Mouse (Mus musculus) bone marrow macrophage, adult 2 months (primary cell): Measurements from ENCODE around the gene Slc39a11. TPM values are rescaled to one million over a fixed set of nuclear protein-coding genes. Genes with fewer than 3 reads are reported as not detected.

ENCODE experiments used
- H3K27ac ChIP-seq: 2 replicates; pipeline ENCODE4 v1.5.1; 2012; ENCODE audit warnings: low read depth, low read length; ENCODE audit not compliant: insufficient read depth
- H3K4me1 ChIP-seq: 2 replicates; pipeline ENCODE4 v1.6.1; 2012; ENCODE audit warnings: low read length; ENCODE audit not compliant: control insufficient read depth, insufficient read depth
- H3K4me3 ChIP-seq: 2 replicates; pipeline ENCODE4 v1.5.1; 2012; ENCODE audit warnings: mild to moderate bottlenecking, low read length, moderate library complexity; ENCODE audit not compliant: insufficient read depth
- CTCF ChIP-seq: IDR thresholded peaks from 2 replicates; pipeline ENCODE4 v1.5.1; 2012; ENCODE audit warnings: low read depth, mild to moderate bottlenecking, low read length, moderate library complexity
- POLR2A ChIP-seq: IDR thresholded peaks from 2 replicates; pipeline ENCODE4 v1.6.1; 2012; ENCODE audit warnings: mild to moderate bottlenecking, low read depth, low read length, borderline replicate concordance
- polyA plus RNA-seq: library from polyadenylated mRNA; stranded (reverse); fragments of >200 nt; gene quantifications from 2 replicates; pipeline ENCODE4 v1.2.4, GENCODE M21; 2012; ENCODE audit not compliant: missing spikeins, insufficient read depth, insufficient read length

The Slc39a11 gene
- polyA plus RNA-seq, 1 experiment, result 24.3 TPM

DNA sequence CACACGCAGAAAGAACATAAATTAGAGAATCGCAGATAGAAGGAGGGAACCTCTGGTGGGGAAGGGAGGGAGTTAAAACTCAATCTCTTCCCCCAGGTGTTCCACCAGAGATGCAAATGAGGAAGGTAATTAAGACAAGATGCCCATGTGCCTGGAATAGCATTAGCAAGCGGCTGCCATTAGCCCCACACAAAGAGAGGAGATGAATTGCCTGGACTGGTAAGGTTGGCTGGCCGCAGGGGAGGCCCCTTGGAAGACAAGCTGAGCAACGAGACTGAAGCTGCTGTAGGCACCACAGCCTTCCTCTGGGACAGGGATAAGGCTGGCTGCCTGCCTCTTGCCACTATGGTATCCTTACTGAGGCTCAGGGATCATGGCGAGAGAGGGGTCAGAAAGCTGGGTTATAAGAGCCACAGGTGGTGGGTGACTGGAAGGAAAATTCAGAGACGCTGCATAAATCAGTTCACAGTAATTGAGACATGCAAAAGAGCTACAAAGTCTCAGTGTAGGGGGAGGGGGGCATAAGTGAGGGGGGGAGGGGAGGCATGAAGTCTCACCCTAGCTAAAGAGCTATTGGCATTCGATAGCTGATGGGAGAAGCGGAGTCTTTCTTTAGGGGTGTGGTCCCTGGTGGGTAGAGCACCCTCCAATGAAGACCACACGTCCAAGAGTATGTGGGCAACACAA, 340.5 kb downstream of the Slc39a11 start:
- TF ChIP-seq POLR2A (no peak), CTCF (no peak)
- Histone ChIP-seq H3K27ac (no peak overlapping the region), H3K4me1 (no peaks in the 10 kb centered on the region), H3K4me3 (no peak overlapping the region)

DNA sequence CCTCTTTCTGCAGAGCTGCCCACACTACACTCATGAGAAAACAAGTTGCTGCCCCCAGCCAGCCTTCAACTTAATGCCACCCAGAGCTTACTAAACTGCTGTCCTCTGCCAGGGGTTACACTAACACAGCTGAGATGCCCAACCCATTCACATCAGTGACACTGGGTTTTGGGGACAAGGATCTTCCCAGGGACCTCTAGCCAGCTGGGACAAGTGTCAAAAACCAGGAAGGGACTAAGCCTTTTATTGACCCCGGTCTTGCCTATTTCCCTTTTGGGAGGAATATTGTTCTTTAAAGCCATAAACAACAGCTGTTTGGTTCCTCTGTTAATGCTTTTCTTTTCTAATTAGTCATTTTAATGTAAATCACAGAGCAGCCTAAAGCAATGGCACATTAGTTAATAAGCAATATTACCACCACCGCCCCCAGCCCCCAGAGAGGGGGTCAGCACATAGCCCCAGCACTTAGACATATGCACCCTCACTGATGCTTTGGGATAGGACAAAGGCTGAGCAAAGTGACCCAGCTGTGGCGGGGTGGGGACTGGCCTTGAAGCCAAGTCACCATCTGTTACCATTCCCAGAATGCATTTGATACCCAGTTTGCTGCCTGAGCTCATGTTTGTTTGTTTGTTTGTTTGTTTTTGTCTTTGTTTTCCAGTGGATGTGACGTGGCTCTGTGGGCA, 341.5 kb downstream of the Slc39a11 start:
- no peak overlapping the region for H3K27ac ChIP-seq
- TF ChIP-seq CTCF (no peak), POLR2A (no peak)
- no peak overlapping the region for H3K4me3 ChIP-seq
- no peaks in the 10 kb centered on the region for H3K4me1 ChIP-seq

DNA sequence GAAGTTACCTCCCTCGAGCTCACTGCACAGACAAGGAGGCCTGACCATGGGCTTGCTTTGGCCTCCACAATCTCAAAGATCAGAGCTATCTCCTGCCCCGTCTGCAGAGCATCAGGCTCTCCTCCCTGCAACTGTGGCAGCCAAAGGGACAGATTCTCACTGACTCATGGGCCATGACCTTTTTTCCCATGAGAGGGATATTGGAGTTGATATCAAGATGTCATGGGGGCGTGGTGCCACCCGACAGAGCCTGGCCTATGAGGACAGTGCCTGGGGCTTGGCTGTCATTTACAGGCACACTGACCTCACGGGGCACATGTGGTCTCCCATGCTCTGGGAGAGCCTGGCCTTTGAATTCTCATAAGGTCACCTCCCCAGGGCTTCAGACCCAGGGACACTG, 346.7 kb downstream of the Slc39a11 start:
- no peak overlapping the region for H3K27ac ChIP-seq
- no peak overlapping the region for H3K4me3 ChIP-seq
- no peaks in the 10 kb centered on the region for H3K4me1 ChIP-seq
- no peak for TF ChIP-seq CTCF
- no peak for TF ChIP-seq POLR2A

- H3K27ac ChIP-seq, result no peak overlapping the region
- H3K4me3 ChIP-seq, result no peak overlapping the region
- H3K4me1 ChIP-seq, result no peaks in the 10 kb centered on the region
- TF ChIP-seq POLR2A (no peak), CTCF (no peak)
Measured at GRCm38 (mm10) chr11:113299492-113299891, 350.4 kb downstream of the Slc39a11 start.

DNA sequence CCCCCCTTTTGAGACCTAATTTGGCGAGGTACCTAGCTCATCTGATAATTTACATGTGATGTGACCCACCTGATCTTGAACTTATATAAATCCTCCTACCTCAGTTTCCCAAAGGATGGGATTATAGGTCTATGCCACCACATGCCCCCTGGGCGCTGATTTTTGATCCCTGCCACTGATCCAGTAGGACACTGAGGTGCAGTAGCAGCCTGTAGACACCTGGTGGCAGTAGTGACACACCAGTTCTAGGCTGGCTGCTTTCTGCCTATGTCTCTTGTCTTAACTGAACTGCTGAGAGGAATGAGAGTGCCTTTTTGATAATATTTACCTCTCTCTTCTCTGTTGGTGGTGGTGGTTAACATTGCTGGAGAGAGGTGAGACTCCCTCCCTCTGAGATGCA, 352.1 kb downstream of the Slc39a11 start:
- TF ChIP-seq CTCF (peak; percentile 56; the same call in 1 of the 2 replicates), POLR2A (no peak)
- H3K27ac ChIP-seq, result no peak overlapping the region

DNA sequence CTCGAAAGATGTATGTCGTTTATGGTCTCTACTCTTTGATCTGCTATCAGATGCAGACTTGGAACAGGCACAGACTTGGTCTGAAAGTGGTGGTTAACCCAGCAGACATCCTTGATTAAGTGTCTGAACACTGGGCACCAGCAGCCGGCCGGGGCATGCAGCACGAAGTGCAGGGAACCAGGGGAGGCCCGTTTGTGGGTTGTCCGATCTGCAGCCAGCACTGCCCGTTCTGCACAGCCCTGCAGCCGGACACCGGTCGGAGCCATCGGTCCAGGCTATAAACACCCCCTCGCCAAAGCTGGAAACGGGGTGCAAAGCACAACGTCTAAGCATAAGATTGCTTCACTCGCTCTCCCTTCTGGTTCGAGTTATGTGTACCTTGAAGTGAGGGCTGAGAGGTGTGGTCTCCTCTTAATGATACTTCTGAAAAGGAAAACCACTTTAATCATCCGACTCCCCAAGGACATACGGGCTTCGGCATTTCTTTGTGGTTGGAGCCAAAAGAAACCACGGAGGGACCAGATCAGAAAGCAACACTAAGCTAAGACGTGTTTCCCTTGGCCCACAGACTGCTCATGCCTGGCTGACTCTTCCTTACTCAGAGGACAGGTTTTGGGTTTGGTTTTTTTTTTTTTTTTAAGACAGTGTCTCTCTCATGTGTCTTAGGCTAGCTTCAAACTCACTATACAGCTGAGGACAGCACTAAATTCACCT, 352.8 kb downstream of the Slc39a11 start:
- no peak for TF ChIP-seq POLR2A
- TF ChIP-seq CTCF, result no peak
- Histone ChIP-seq H3K4me1 (no peaks in the 10 kb centered on the region), H3K4me3 (no peak overlapping the region), H3K27ac (no peak overlapping the region)

More for the DNA sequence above, 352.1 kb downstream of the Slc39a11 start:
- Histone ChIP-seq H3K4me1 (no peaks in the 10 kb centered on the region), H3K4me3 (no peak overlapping the region)

DNA sequence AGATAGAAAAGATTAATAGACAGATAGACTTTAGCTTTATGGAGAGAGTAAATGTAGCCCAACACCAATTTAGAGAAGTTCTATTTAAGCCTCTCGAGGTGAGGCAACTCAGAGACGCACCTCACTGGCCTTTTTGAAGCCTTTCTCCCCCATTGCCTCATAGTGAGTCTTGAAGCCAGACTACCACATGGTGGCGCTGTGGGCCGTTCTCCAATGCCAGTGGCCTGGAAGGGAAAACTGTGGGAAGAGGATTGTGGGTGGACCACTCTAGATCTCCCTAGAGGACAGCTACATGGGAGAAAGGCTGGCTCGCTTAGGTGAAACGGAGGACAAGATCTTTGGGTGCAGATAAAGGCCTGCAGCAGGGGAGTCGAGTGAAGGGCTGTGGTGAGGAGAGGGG, 353.7 kb downstream of the Slc39a11 start:
- TF ChIP-seq POLR2A (no peak), CTCF (peak; percentile 89)
- no peak overlapping the region for H3K27ac ChIP-seq
- no peak overlapping the region for H3K4me3 ChIP-seq
- H3K4me1 ChIP-seq, result no peaks in the 10 kb centered on the region

DNA sequence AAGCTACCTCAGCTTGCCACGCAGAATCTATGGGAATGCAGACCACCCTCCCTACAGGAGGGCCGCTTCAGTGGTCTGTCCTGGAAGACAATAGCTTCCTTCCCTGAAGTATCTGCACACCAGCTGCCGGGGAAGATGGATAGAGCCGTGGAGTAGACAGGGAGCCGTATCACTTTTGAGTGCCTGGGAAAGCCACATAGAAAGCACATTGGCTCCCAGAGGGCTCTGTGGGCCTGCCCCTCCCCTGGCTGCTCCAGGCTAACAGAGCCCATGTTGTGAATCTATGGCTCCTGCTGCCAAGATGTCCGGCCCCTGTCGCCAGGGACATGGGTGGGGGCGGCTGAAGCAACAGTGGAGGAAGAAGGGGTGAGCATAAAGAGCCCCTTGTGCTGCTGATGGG, 355.4 kb downstream of the Slc39a11 start:
- TF ChIP-seq POLR2A, result no peak
- TF ChIP-seq CTCF, result no peak
- Histone ChIP-seq H3K27ac (no peak overlapping the region), H3K4me1 (no peaks in the 10 kb centered on the region), H3K4me3 (no peak overlapping the region)

DNA sequence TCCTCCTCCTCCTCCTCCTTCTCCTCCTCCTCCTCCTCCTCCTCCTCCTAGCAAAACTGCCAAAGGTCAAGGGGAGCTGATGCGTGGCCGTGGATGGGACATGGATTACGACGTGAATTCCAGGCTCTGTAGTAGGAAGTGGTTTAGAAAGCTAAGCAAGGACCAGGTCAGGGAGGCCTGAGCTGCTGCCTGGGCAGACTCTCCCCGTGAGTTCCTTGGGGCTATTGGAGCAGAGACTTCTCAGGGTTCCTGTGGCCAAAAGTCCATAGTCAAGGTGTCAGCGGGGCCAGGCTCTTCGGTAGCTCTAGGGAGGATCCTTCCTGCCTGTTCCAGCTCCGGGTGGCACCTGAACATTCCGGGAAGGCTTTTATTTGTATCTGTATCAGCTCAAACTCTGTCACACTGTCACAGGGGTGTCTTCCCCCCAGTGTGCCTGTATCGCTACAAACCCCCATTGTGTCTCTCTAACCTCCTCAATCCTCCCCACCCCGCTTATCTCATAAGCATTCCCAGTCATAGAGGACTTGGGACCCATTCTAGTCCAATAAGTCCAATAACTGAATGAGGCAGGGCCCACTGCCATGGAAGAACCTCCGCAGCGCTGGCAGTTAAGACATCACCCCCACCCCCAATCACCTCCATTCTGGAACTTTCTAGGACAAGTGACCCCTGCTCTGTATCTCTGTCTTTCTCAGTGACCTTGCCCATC, 356.8 kb downstream of the Slc39a11 start:
- Histone ChIP-seq H3K4me3 (no peak overlapping the region), H3K4me1 (no peaks in the 10 kb centered on the region)
- TF ChIP-seq CTCF, result no peak
- no peak for TF ChIP-seq POLR2A

More for the DNA sequence above, 356.8 kb downstream of the Slc39a11 start:
- no peak overlapping the region for H3K27ac ChIP-seq
